Mouse (Mus musculus) adrenal gland (tissue): ENCODE measurements at regions not wholly inside any gene's neighbourhood (a gene's known extent, or its start where the extent isn't known, plus 50 kb on each side); places are given as distances from the start of the nearest gene placed in this dataset.

Experiments used
- intact Hi-C: fragments of 180-260 bp; cut with DNase I; formaldehyde crosslinking; loops from one replicate; pipeline ENCODE4 v1.15.1; 2025

GRCm38 (mm10) chr2:142964340-142964739 is 63.0 kb upstream of the Kif16b start:
- intact Hi-C loops: no loop called here

GRCm38 (mm10) chr2:142967250-142967649 is 65.9 kb upstream of the Kif16b start:
- intact Hi-C loops: loop anchor here (2.0 to 5.0 kb wide), 2 partner anchors 108 to 125 kb away; no protein-coding TSS in a partner anchor

GRCm38 (mm10) chr2:142980771-142981170 is 79.4 kb upstream of the Kif16b start:
- intact Hi-C loops: no loop called here

GRCm38 (mm10) chr2:142988691-142989090 is 74.1 kb upstream of the Snrpb2 start:
- intact Hi-C loops: no loop called here

- intact Hi-C loops: no loop called here
These were observed 66.8 kb upstream of the Snrpb2 start for GRCm38 (mm10) chr2:142996088-142996487.

GRCm38 (mm10) chr2:143002874-143003273 is 60.0 kb upstream of the Snrpb2 start:
- intact Hi-C loops: no loop called here

GRCm38 (mm10) chr2:143003341-143003740 is 59.5 kb upstream of the Snrpb2 start:
- intact Hi-C loops: no loop called here

GRCm38 (mm10) chr2:143011380-143011779 is 51.5 kb upstream of the Snrpb2 start:
- intact Hi-C loops: no loop called here
